ENCODE assay signal across 10 mouse cellular contexts in genomic region chr10:93608051-93608450, GRCm38 (mm10). TPM values are rescaled to one million over a fixed set of nuclear protein-coding genes. Genes with fewer than 3 reads are reported as not detected.
A peak's percentile ranks its signal among the peaks of the same experiment; 100 is the strongest.
DNase-seq lines count a peak whose midpoint lies in the region; ATAC-seq and TF ChIP-seq lines count a peak whose summit lies in the region.
"Had no signal": no experiment of that assay in that cellular context is flagged by ENCODE, and none has a peak within 500 bp of the region (broad histone marks: within the 10 kb centered on the region; RNA-seq: fewer than 3 reads in every experiment).

No protein-coding gene starts in this region.

- H3K9me3 ChIP-seq in hindbrain, embryonic 14.5 days (ENCODE audit: control insufficient read depth, low read length): 0 out of 2 replicates have a peak, but pooled peaks cover 4% of the 10 kb centered on the region
- 0 out of 2 replicates have a peak, but pooled peaks cover 4% of the 10 kb centered on the region for H3K9me3 ChIP-seq in hindbrain, embryonic 13.5 days

- H3K36me3 ChIP-seq in hindbrain, embryonic 14.5 days (replicated peaks; ENCODE audit: control insufficient read depth, insufficient read depth): no peaks in the 10 kb centered on the region
- no peaks in the 10 kb centered on the region for H3K36me3 ChIP-seq in hindbrain, embryonic 13.5 days
- no peaks in the 10 kb centered on the region for H3K36me3 ChIP-seq in testis, adult 2 months (ENCODE audit: control insufficient read depth, insufficient read depth, low read length)

- no peak for TF ChIP-seq POLR2A in testis, adult 2 months (IDR thresholded peaks at IDR 0.05; ENCODE audit: control insufficient read depth, low read depth, low read length)

- no peak overlapping the region for H3K4me3 ChIP-seq in hindbrain, embryonic 14.5 days (replicated peaks; ENCODE audit: low read length)
- H3K4me3 ChIP-seq in hindbrain, embryonic 13.5 days: no peak overlapping the region
- no peak overlapping the region for H3K4me3 ChIP-seq in testis, adult 2 months (ENCODE audit: control insufficient read depth, low read depth, low read length)

- no peaks in the 10 kb centered on the region for H3K4me1 ChIP-seq in hindbrain, embryonic 14.5 days (replicated peaks; ENCODE audit: control insufficient read depth, insufficient read depth, low read length)
- H3K4me1 ChIP-seq in hindbrain, embryonic 13.5 days (replicated peaks): 0 out of 2 replicates have a peak, but pooled peaks cover 4% of the 10 kb centered on the region
- H3K4me1 ChIP-seq in testis, adult 2 months (ENCODE audit: control insufficient read depth, insufficient read depth, low read length): peaks cover 7% of the 10 kb centered on the region

- no peak overlapping the region for H3K4me2 ChIP-seq in hindbrain, embryonic 14.5 days (replicated peaks)
- no peak overlapping the region for H3K4me2 ChIP-seq in hindbrain, embryonic 13.5 days

- no peak overlapping the region for H3K9ac ChIP-seq in hindbrain, embryonic 14.5 days
- H3K9ac ChIP-seq in hindbrain, embryonic 13.5 days: no peak overlapping the region

- WGBS in hindbrain, embryonic 14.5 days: 53% methylated on average over 9 of the region's 9 CpGs
- 55% methylated on average over 9 of the region's 9 CpGs for WGBS in hindbrain, embryonic 13.5 days

- peak; percentile 73; the same call in 1 of the 2 replicates for TF ChIP-seq CTCF in testis, adult 2 months (IDR thresholded peaks at IDR 0.05; ENCODE audit: control insufficient read depth, insufficient read depth, insufficient replicate concordance, low read depth, low read length)

- no peak overlapping the region for H3K27ac ChIP-seq in hindbrain, embryonic 14.5 days
- H3K27ac ChIP-seq in hindbrain, embryonic 13.5 days: no peak overlapping the region
- H3K27ac ChIP-seq in testis, adult 2 months (ENCODE audit: control insufficient read depth, insufficient read depth, low read depth, low read length): no peak overlapping the region

- H3K27me3 ChIP-seq in hindbrain, embryonic 14.5 days (ENCODE audit: control insufficient read depth, insufficient read depth, low read length): no peaks in the 10 kb centered on the region
- no peaks in the 10 kb centered on the region for H3K27me3 ChIP-seq in hindbrain, embryonic 13.5 days
- no peaks in the 10 kb centered on the region for H3K27me3 ChIP-seq in testis, adult 2 months (ENCODE audit: control insufficient read depth, insufficient read depth, low read length)

- no peak for ATAC-seq in hindbrain, embryonic 14.5 days (ENCODE audit: low FRiP score)
- ATAC-seq in hindbrain, embryonic 13.5 days (ENCODE audit: low FRiP score): no peak
- ATAC-seq in monocyte, adult 5-6 weeks (replicated peaks; ENCODE audit: insufficient number of reproducible peaks, low FRiP score, low TSS enrichment, poor library complexity, severe bottlenecking): no peak

- peak; percentile 54 for DNase-seq in hindbrain, embryonic 14.5 days (ENCODE audit: low spot score)
- no peak for DNase-seq in testis, postnatal 10 days (ENCODE audit: low spot score)
- peak; percentile 73 for DNase-seq in embryo, embryonic 10.5 days (ENCODE audit: low spot score)
- DNase-seq in yolk sac, embryonic 10.5 days (ENCODE audit: low spot score): no peak
- DNase-seq in thymus, postnatal 4 days: no peak
- DNase-seq: heart, adult 18-20 months; kidney, postnatal 4 days had no signal

RNA-seq across cellular contexts. Expression of gene Snrpf, which starts 18.5 kb away (rescaled TPM):
- polyA plus RNA-seq in hindbrain, embryonic 14.5 days (2014; fragmentation: Nextera tagmentation; extraction: Ambion mirVana): 63.5 and 72.6 TPM in 2 replicates
- 80.6 and 84.7 TPM in 2 replicates for polyA plus RNA-seq in hindbrain, embryonic 13.5 days (2015; fragmentation: Nextera tagmentation; extraction: Ambion mirVana)
- 65.2 and 67.0 TPM in 2 replicates for polyA plus RNA-seq in testis, adult 2 months (2012; rRNA removed)
- total RNA-seq in monocyte, adult 5-6 weeks (2017): 80.8 to 102 TPM (median 89.9 TPM) in 3 replicates

RNA-seq across cellular contexts. Expression of gene Ntn4, which starts 32.4 kb away (rescaled TPM):
- 0.70 and 0.76 TPM in 2 replicates for polyA plus RNA-seq in hindbrain, embryonic 14.5 days (2014; fragmentation: Nextera tagmentation; extraction: Ambion mirVana)
- polyA plus RNA-seq in hindbrain, embryonic 13.5 days (2015; fragmentation: Nextera tagmentation; extraction: Ambion mirVana): 1.2 and 2.2 TPM in 2 replicates
- 2.7 and 3.2 TPM in 2 replicates for polyA plus RNA-seq in testis, adult 2 months (2012; rRNA removed)
- total RNA-seq in monocyte, adult 5-6 weeks (2017): 0.10 to 0.38 TPM in 2 of 3 replicates, not detected in the other

Comparison
In these comparisons a context has a peak if more than half of its experiments do, and no peak if none do; other contexts are left out.
1. DNase-seq: peak in hindbrain, embryonic 14.5 days (single experiment) and embryo, embryonic 10.5 days (single experiment); none in testis, postnatal 10 days (single experiment), yolk sac, embryonic 10.5 days (single experiment) and thymus, postnatal 4 days (single experiment).